ENCODE assay signal across 24 mouse cellular contexts in the genomic region with DNA sequence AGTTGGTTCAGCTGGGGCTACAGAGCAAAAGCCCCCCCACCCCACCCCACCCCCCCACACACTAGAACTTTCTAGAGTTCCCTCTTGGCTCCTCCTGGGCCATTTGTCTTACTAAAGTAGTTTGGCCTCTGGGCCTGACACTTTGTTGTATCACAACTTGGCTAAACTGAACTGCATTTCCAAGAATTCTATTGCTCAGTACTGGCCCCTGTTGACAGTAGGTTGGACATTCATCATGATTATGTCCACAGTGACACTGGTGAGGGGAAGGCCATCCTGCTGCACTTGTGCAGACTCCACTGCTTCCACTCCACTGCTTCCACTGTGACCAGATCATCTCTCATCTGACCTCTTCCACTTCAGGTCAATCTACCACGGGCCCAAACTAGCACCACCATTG. TPM values are rescaled to one million over a fixed set of nuclear protein-coding genes. Genes with fewer than 3 reads are reported as not detected.
A peak's percentile ranks its signal among the peaks of the same experiment; 100 is the strongest.
DNase-seq lines count a peak whose midpoint lies in the region; ATAC-seq and TF ChIP-seq lines count a peak whose summit lies in the region.
"Had no signal": no experiment of that assay in that cellular context is flagged by ENCODE, and none has a peak within 500 bp of the region (broad histone marks: within the 10 kb centered on the region; RNA-seq: fewer than 3 reads in every experiment).

No protein-coding gene starts in this region.

- H3K9me3 ChIP-seq in intestine, postnatal 0 days (ENCODE audit: control insufficient read depth) = no peaks in the 10 kb centered on the region
- H3K9me3 ChIP-seq in intestine, embryonic 16.5 days (ENCODE audit: control insufficient read depth, low read length) = no peaks in the 10 kb centered on the region
- no peaks in the 10 kb centered on the region for H3K9me3 ChIP-seq in lung, postnatal 0 days (ENCODE audit: low read length)
- H3K9me3 ChIP-seq in CH12.LX (replicated peaks; ENCODE audit: low read length) = no peaks in the 10 kb centered on the region
- H3K9me3 ChIP-seq: embryonic facial prominence, embryonic 12.5 days; heart, embryonic 13.5 days; hindbrain, embryonic 10.5 days; hindbrain, embryonic 15.5 days; limb, embryonic 10.5 days; limb, embryonic 15.5 days; midbrain, embryonic 13.5 days had no signal

- no peaks in the 10 kb centered on the region for H3K27me3 ChIP-seq in intestine, postnatal 0 days (replicated peaks; ENCODE audit: control insufficient read depth, insufficient read depth, low read length)
- no peaks in the 10 kb centered on the region for H3K27me3 ChIP-seq in intestine, embryonic 16.5 days (replicated peaks; ENCODE audit: control insufficient read depth, insufficient read depth, low read length)
- H3K27me3 ChIP-seq in lung, postnatal 0 days (replicated peaks; ENCODE audit: insufficient read depth, low read length) = no peaks in the 10 kb centered on the region
- H3K27me3 ChIP-seq in CH12.LX (replicated peaks) = no peaks in the 10 kb centered on the region
- H3K27me3 ChIP-seq: embryonic facial prominence, embryonic 12.5 days; heart, embryonic 13.5 days; hindbrain, embryonic 15.5 days; limb, embryonic 15.5 days had no signal

- DNase-seq in lung, postnatal 0 days (ENCODE audit: low spot score) = no peak
- DNase-seq in lung, postnatal 14 days = no peak
- DNase-seq in CH12.LX (ENCODE audit: extremely low read depth) = no peak
- peak; percentile 71 for DNase-seq in adipocyte (ENCODE audit: low spot score)
- no peak for DNase-seq in urinary bladder, adult 2 months (ENCODE audit: low spot score)
- DNase-seq: cerebellum, adult 11 months; cerebellum, adult 9-10 months; cerebellum, postnatal 36 days; forebrain, postnatal 0 days; heart, postnatal 14 days; kidney, adult 2 months; kidney, postnatal 10 days had no signal

- H3K27ac ChIP-seq in intestine, postnatal 0 days (ENCODE audit: low read depth, low read length) = no peak overlapping the region
- no peak overlapping the region for H3K27ac ChIP-seq in intestine, embryonic 16.5 days (ENCODE audit: low read length)
- no peak overlapping the region for H3K27ac ChIP-seq in lung, postnatal 0 days (ENCODE audit: low read length)
- H3K27ac ChIP-seq in CH12.LX (ENCODE audit: insufficient read depth, low read depth) = no peak overlapping the region
- H3K27ac ChIP-seq: embryonic facial prominence, embryonic 12.5 days; heart, embryonic 13.5 days; hindbrain, embryonic 10.5 days; hindbrain, embryonic 15.5 days; limb, embryonic 10.5 days; limb, embryonic 15.5 days; midbrain, embryonic 13.5 days had no signal

- H3K4me3 ChIP-seq in intestine, postnatal 0 days (ENCODE audit: low read depth, low read length) = no peak overlapping the region
- H3K4me3 ChIP-seq in intestine, embryonic 16.5 days (ENCODE audit: low read length) = no peak overlapping the region
- no peak overlapping the region for H3K4me3 ChIP-seq in lung, postnatal 0 days (ENCODE audit: low read depth, low read length)
- H3K4me3 ChIP-seq in CH12.LX (replicated peaks in 1 of 3; ENCODE audit: low read depth in 2 of 3, low read length in 2 of 3, poor library complexity in 1 of 3) = no peak overlapping the region
- H3K4me3 ChIP-seq: embryonic facial prominence, embryonic 12.5 days; heart, embryonic 13.5 days; hindbrain, embryonic 10.5 days; hindbrain, embryonic 15.5 days; limb, embryonic 10.5 days; limb, embryonic 15.5 days; midbrain, embryonic 13.5 days had no signal

- peak; percentile 22 for TF ChIP-seq RAD21 in CH12.LX (IDR thresholded peaks at IDR 0.05; ENCODE audit: low read depth, low read length)

- no peaks in the 10 kb centered on the region for H3K36me3 ChIP-seq in intestine, postnatal 0 days (ENCODE audit: control insufficient read depth, insufficient read depth)
- H3K36me3 ChIP-seq in intestine, embryonic 16.5 days (ENCODE audit: control insufficient read depth, insufficient read depth, low read length) = no peaks in the 10 kb centered on the region
- no peaks in the 10 kb centered on the region for H3K36me3 ChIP-seq in lung, postnatal 0 days (ENCODE audit: insufficient read depth, low read length)
- H3K36me3 ChIP-seq in CH12.LX (replicated peaks in 1 of 2; ENCODE audit: control insufficient read depth in 1 of 2, insufficient read depth in 1 of 2, low read length in 1 of 2) = no peaks in the 10 kb centered on the region
- H3K36me3 ChIP-seq: embryonic facial prominence, embryonic 12.5 days; heart, embryonic 13.5 days; hindbrain, embryonic 10.5 days; hindbrain, embryonic 15.5 days; limb, embryonic 10.5 days; limb, embryonic 15.5 days; midbrain, embryonic 13.5 days had no signal

- 70% methylated on average over 1 of the region's 1 CpGs for WGBS in intestine, postnatal 0 days
- WGBS in intestine, embryonic 16.5 days = 62% methylated on average over 1 of the region's 1 CpGs
- 69% methylated on average over 1 of the region's 1 CpGs for WGBS in lung, postnatal 0 days

- in situ Hi-C loops in CH12.LX (cut with MboI; ENCODE audit: low pct_ligation_motif_present, low pct_unique_long_range_greater_than_20kb, low sequenced_read_pairs) = no loop called here

- no peaks in the 10 kb centered on the region for H3K79me2 ChIP-seq in CH12.LX (replicated peaks; ENCODE audit: control insufficient read depth, extremely low read depth, insufficient read depth, poor library complexity, severe bottlenecking)

- ATAC-seq in intestine, postnatal 0 days = no peak
- no peak for ATAC-seq in intestine, embryonic 16.5 days
- ATAC-seq in lung, postnatal 0 days = no peak
- no peak for ATAC-seq in CD4-positive, CD25-positive, alpha-beta regulatory T cell, adult 4 months
- ATAC-seq: activated CD4-positive, CD25-positive, alpha-beta regulatory T cell, adult 4 months; forebrain, postnatal 0 days; inflammation-experienced regulatory T-cells, adult 6 months; midbrain, embryonic 13.5 days had no signal

- H3K4me1 ChIP-seq in intestine, postnatal 0 days (replicated peaks; ENCODE audit: control insufficient read depth, insufficient read depth, low read length) = no peaks in the 10 kb centered on the region
- no peaks in the 10 kb centered on the region for H3K4me1 ChIP-seq in intestine, embryonic 16.5 days (ENCODE audit: control insufficient read depth, insufficient read depth, low read length)
- no peaks in the 10 kb centered on the region for H3K4me1 ChIP-seq in lung, postnatal 0 days (ENCODE audit: insufficient read depth, low read depth, low read length)
- H3K4me1 ChIP-seq in CH12.LX (ENCODE audit: control insufficient read depth in 1 of 2, insufficient read depth in 2 of 2) = no peaks in the 10 kb centered on the region
- H3K4me1 ChIP-seq: embryonic facial prominence, embryonic 12.5 days; heart, embryonic 13.5 days; hindbrain, embryonic 15.5 days; limb, embryonic 10.5 days; limb, embryonic 15.5 days; midbrain, embryonic 13.5 days had no signal

- TF ChIP-seq POLR2A in CH12.LX (IDR thresholded peaks at IDR 0.05; ENCODE audit: low read depth, low read length) = no peak

- no peak overlapping the region for H3K9ac ChIP-seq in intestine, postnatal 0 days (ENCODE audit: low read depth, low read length)
- no peak overlapping the region for H3K9ac ChIP-seq in intestine, embryonic 16.5 days (ENCODE audit: low read depth, low read length)
- no peak overlapping the region for H3K9ac ChIP-seq in lung, postnatal 0 days (replicated peaks; ENCODE audit: low read depth)
- no peak overlapping the region for H3K9ac ChIP-seq in CH12.LX (ENCODE audit: insufficient read depth, low read depth)
- H3K9ac ChIP-seq: embryonic facial prominence, embryonic 12.5 days; forebrain, postnatal 0 days; heart, embryonic 13.5 days; hindbrain, embryonic 15.5 days; limb, embryonic 15.5 days; midbrain, embryonic 13.5 days had no signal

- TF ChIP-seq EP300 in lung, postnatal 0 days (IDR thresholded peaks at IDR 0.05) = no peak
- TF ChIP-seq EP300 in CH12.LX (IDR thresholded peaks at IDR 0.05; ENCODE audit: low read length) = no peak

- dilution Hi-C loops in CH12.LX (cut with MboI; ENCODE audit: extremely low pct_ligation_motif_present, extremely low pct_unique_long_range_greater_than_20kb, low sequenced_read_pairs) = no loop called here

- TF ChIP-seq CTCF in intestine, postnatal 0 days (IDR thresholded peaks at IDR 0.05; ENCODE audit: low read depth) = peak; percentile 39; the same call in 1 of the 2 replicates
- TF ChIP-seq CTCF in lung, postnatal 0 days (IDR thresholded peaks at IDR 0.05) = peak; percentile 30; the same call in 1 of the 2 replicates
- peak in 1 of 2 experiments; percentile 41; a peak in 2 of 4 replicates for TF ChIP-seq CTCF in CH12.LX (conservative IDR thresholded peaks at IDR 0.05 in 1 of 2, IDR thresholded peaks at IDR 0.05 in 1 of 2; ENCODE audit: low read depth in 2 of 2, low read length in 2 of 2)

- no peak overlapping the region for H3K4me2 ChIP-seq in intestine, postnatal 0 days (replicated peaks; ENCODE audit: low read depth)
- no peak overlapping the region for H3K4me2 ChIP-seq in intestine, embryonic 16.5 days (ENCODE audit: low read depth, low read length)
- no peak overlapping the region for H3K4me2 ChIP-seq in lung, postnatal 0 days (replicated peaks; ENCODE audit: low read depth, low read length)
- H3K4me2 ChIP-seq in CH12.LX (ENCODE audit: insufficient read depth, low read depth, poor library complexity, severe bottlenecking) = no peak overlapping the region
- H3K4me2 ChIP-seq: embryonic facial prominence, embryonic 12.5 days; heart, embryonic 13.5 days; hindbrain, embryonic 15.5 days; limb, embryonic 15.5 days; midbrain, embryonic 13.5 days had no signal

RNA-seq across cellular contexts. Expression of gene Chchd5, which starts 23.3 kb away (rescaled TPM):
- 17.6 and 19.0 TPM in 2 replicates for polyA plus RNA-seq in intestine, postnatal 0 days (2015; fragmentation: Nextera tagmentation; extraction: Ambion mirVana)
- polyA plus RNA-seq in intestine, embryonic 16.5 days (2015; fragmentation: Nextera tagmentation; extraction: Ambion mirVana) = 23.8 and 26.9 TPM in 2 replicates
- 21.1 and 21.4 TPM in 2 replicates for polyA plus RNA-seq in lung, postnatal 0 days (2015; fragmentation: Nextera tagmentation; extraction: Ambion mirVana)
- total RNA-seq in CH12.LX (2012; rRNA removed) = 14.3 and 24.1 TPM in 2 replicates
- total RNA-seq in CH12.LX (2014; rRNA removed) = 20.5 and 23.4 TPM in 2 replicates
- 17.8 and 20.8 TPM in 2 replicates for polyA plus RNA-seq in CH12.LX (2012; ENCODE audit: insufficient read length, low read depth)
- polyA plus RNA-seq in urinary bladder, adult 2 months (2012; rRNA removed) = 19.4 and 19.5 TPM in 2 replicates
- 10 to 100 TPM; 31.0 to 40.3 TPM for polyA plus RNA-seq in CD4-positive, CD25-positive, alpha-beta regulatory T cell, adult 4 months (2017; shearing (Covaris generic))

RNA-seq across cellular contexts. Expression of gene Slc20a1, which starts 45.8 kb away (rescaled TPM):
- 14.4 and 16.0 TPM in 2 replicates for polyA plus RNA-seq in intestine, postnatal 0 days (2015; fragmentation: Nextera tagmentation; extraction: Ambion mirVana)
- 28.8 and 30.4 TPM in 2 replicates for polyA plus RNA-seq in intestine, embryonic 16.5 days (2015; fragmentation: Nextera tagmentation; extraction: Ambion mirVana)
- polyA plus RNA-seq in lung, postnatal 0 days (2015; fragmentation: Nextera tagmentation; extraction: Ambion mirVana) = 10.0 and 10.5 TPM in 2 replicates
- 43.1 and 47.2 TPM in 2 replicates for total RNA-seq in CH12.LX (2012; rRNA removed)
- total RNA-seq in CH12.LX (2014; rRNA removed) = 72.1 and 77.3 TPM in 2 replicates
- 78.2 and 95.1 TPM in 2 replicates for polyA plus RNA-seq in CH12.LX (2012; ENCODE audit: insufficient read length, low read depth)
- polyA plus RNA-seq in urinary bladder, adult 2 months (2012; rRNA removed) = 26.0 and 34.4 TPM in 2 replicates
- polyA plus RNA-seq in CD4-positive, CD25-positive, alpha-beta regulatory T cell, adult 4 months (2017; shearing (Covaris generic)) = 100 to 1,000 TPM in 1 of 2 experiments, 10 to 100 TPM in 1; 94.7 to 130 TPM

RNA-seq across cellular contexts. Expression of gene Polr1b, which starts 52.0 kb away (rescaled TPM):
- 5.3 and 6.0 TPM in 2 replicates for polyA plus RNA-seq in intestine, postnatal 0 days (2015; fragmentation: Nextera tagmentation; extraction: Ambion mirVana)
- polyA plus RNA-seq in intestine, embryonic 16.5 days (2015; fragmentation: Nextera tagmentation; extraction: Ambion mirVana) = 19.6 and 21.8 TPM in 2 replicates
- 5.5 and 6.7 TPM in 2 replicates for polyA plus RNA-seq in lung, postnatal 0 days (2015; fragmentation: Nextera tagmentation; extraction: Ambion mirVana)
- total RNA-seq in CH12.LX (2012; rRNA removed) = 68.0 and 86.7 TPM in 2 replicates
- 70.5 and 70.9 TPM in 2 replicates for total RNA-seq in CH12.LX (2014; rRNA removed)
- polyA plus RNA-seq in CH12.LX (2012; ENCODE audit: insufficient read length, low read depth) = 74.2 and 83.1 TPM in 2 replicates
- 18.3 and 19.1 TPM in 2 replicates for polyA plus RNA-seq in urinary bladder, adult 2 months (2012; rRNA removed)
- polyA plus RNA-seq in CD4-positive, CD25-positive, alpha-beta regulatory T cell, adult 4 months (2017; shearing (Covaris generic)) = 10 to 100 TPM; 16.3 to 32.3 TPM
